Mouse (Mus musculus): ENCODE measurements around the gene Saa3. TPM values are rescaled to one million over a fixed set of nuclear protein-coding genes. Genes with fewer than 3 reads are reported as not detected.

The Saa3 gene
- polyA plus RNA-seq, 1 experiment from 2014 or later, result not detected

Other genes starting within 250 kb of the Saa3 start
- gene Sergef, start 75.9 kb downstream of the Saa3 start, polyA plus RNA-seq (2014; fragmentation: Nextera tagmentation; extraction: Ambion mirVana), result 31.1 and 36.5 TPM in 2 replicates
- 0.28 and 0.32 TPM in 2 replicates for gene Tph1, start 43.2 kb downstream of the Saa3 start, polyA plus RNA-seq (2014; fragmentation: Nextera tagmentation; extraction: Ambion mirVana)
- 13.4 and 19.5 TPM in 2 replicates for gene Saal1, start 5.0 kb downstream of the Saa3 start, polyA plus RNA-seq (2014; fragmentation: Nextera tagmentation; extraction: Ambion mirVana)
- not detected in 2 replicates for gene Saa4, start 16.9 kb upstream of the Saa3 start, polyA plus RNA-seq (2014; fragmentation: Nextera tagmentation; extraction: Ambion mirVana)
- not detected in 2 replicates for gene Saa1, start 27.3 kb upstream of the Saa3 start, polyA plus RNA-seq (2014; fragmentation: Nextera tagmentation; extraction: Ambion mirVana)
- gene Saa2, start 36.1 kb upstream of the Saa3 start, polyA plus RNA-seq (2014; fragmentation: Nextera tagmentation; extraction: Ambion mirVana), result not detected in 2 replicates
- gene Hps5, start 80.4 kb upstream of the Saa3 start, polyA plus RNA-seq (2014; fragmentation: Nextera tagmentation; extraction: Ambion mirVana), result 11.3 and 13.8 TPM in 2 replicates
- 38.1 and 47.2 TPM in 2 replicates for gene Gtf2h1, start 80.4 kb upstream of the Saa3 start, polyA plus RNA-seq (2014; fragmentation: Nextera tagmentation; extraction: Ambion mirVana)
- 423 and 442 TPM in 2 replicates for gene Ldha, start 125.8 kb upstream of the Saa3 start, polyA plus RNA-seq (2014; fragmentation: Nextera tagmentation; extraction: Ambion mirVana)
- gene Ldhc, start 145.5 kb upstream of the Saa3 start, polyA plus RNA-seq (2014; fragmentation: Nextera tagmentation; extraction: Ambion mirVana), result 0.20 and 0.50 TPM in 2 replicates
- gene Tsg101, start 204.3 kb upstream of the Saa3 start, polyA plus RNA-seq (2014; fragmentation: Nextera tagmentation; extraction: Ambion mirVana), result 417 and 445 TPM in 2 replicates
- gene Uevld, start 242.8 kb upstream of the Saa3 start, polyA plus RNA-seq (2014; fragmentation: Nextera tagmentation; extraction: Ambion mirVana), result 3.9 and 7.1 TPM in 2 replicates

Measured in midbrain, embryonic 14.5 days (tissue).